Mouse (Mus musculus) stomach, embryonic 16.5 days (tissue): ENCODE results near the gene Olfr332. TPM values are rescaled to one million over a fixed set of nuclear protein-coding genes. Genes with fewer than 3 reads are reported as not detected.

Experiments
- ATAC-seq: fragments of 200-750 bp; cut with Nextera tagmentation; 2 replicates; pipeline ENCODE4 v1.8.0; 2017; ENCODE audit warnings: moderate number of reproducible peaks, moderate TSS enrichment; ENCODE audit not compliant: insufficient read depth, low FRiP score
- H3K27ac ChIP-seq: fragments of 300-500 bp; sonication (generic); 2 replicates; pipeline ENCODE4 v1.5.1; 2014; ENCODE audit warnings: low read length
- H3K27me3 ChIP-seq: fragments of 300-500 bp; sonication (generic); 2 replicates; pipeline ENCODE4 v1.6.1; 2014; ENCODE audit warnings: low read length, control low read depth, mixed read lengths; ENCODE audit not compliant: control insufficient read depth, insufficient read depth
- H3K36me3 ChIP-seq: fragments of 300-500 bp; sonication (generic); 2 replicates; pipeline ENCODE4 v1.6.1; 2014; ENCODE audit warnings: low read length; ENCODE audit not compliant: control insufficient read depth, insufficient read depth
- H3K4me1 ChIP-seq: fragments of 300-500 bp; sonication (generic); 2 replicates; pipeline ENCODE4 v1.6.1; 2014; ENCODE audit warnings: low read length, control low read depth, mixed read lengths; ENCODE audit not compliant: control insufficient read depth, insufficient read depth
- H3K4me2 ChIP-seq: fragments of 300-500 bp; sonication (generic); 2 replicates; pipeline ENCODE4 v1.6.1; 2014; ENCODE audit warnings: low read depth, low read length, mixed read lengths
- H3K4me3 ChIP-seq: fragments of 300-500 bp; sonication (generic); replicated peaks from 2 replicates; pipeline ENCODE4 v1.5.1; 2014; ENCODE audit warnings: mild to moderate bottlenecking, low read length
- H3K9ac ChIP-seq: fragments of 300-500 bp; sonication (generic); 2 replicates; pipeline ENCODE4 v1.6.1; 2014; ENCODE audit warnings: low read length
- H3K9me3 ChIP-seq: fragments of 300-500 bp; sonication (generic); replicated peaks from 2 replicates; pipeline ENCODE4 v1.6.1; 2016; ENCODE audit warnings: low read length, control low read depth; ENCODE audit not compliant: control insufficient read depth
- WGBS: fragments of 180-500 bp; shearing (Covaris S2); extraction: QIAGEN DNeasy Blood & Tissue Kit; methylation state at CpG from one replicate; pipeline ENCODE4 v1.1.7; 2014; 5-methylcytosine and 5-hydroxymethylcytosine counted together
- polyA plus RNA-seq: library from polyadenylated mRNA; unstranded; fragments of >200 nt; fragmentation: Nextera tagmentation; extraction: Ambion mirVana; gene quantifications from 2 replicates; pipeline ENCODE4 v1.2.1, GENCODE M21; 2015

The Olfr332 gene
- polyA plus RNA-seq, 1 experiment from 2014 or later = not detected

DNA sequence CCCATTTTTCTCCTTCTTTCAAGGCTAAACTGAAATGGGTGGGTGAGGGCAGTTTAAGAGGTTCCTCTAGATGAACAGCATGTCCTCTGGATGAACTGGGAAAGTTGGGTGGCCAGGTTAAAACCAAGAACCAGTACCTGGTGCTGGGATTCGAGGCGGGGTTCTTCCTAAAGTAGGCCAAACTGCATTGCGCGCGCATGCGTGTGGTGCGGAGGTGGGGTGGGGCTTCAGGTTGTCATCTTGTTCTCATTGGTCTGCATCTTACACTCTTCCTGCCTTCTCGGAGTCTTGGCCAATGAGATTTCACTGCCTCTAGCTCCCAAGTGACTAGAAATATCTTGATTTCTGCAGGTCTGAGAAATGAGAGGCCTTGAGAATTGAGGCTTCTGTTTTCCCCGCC lies 39.6 kb downstream of the Olfr332 start, which contains the start of gene Lypd9:
TSS of gene Lypd9 (minus strand) at position 165 of the 400 bp plus-strand sequence.
- Histone ChIP-seq H3K27ac (no peak within 1 kb of the TSS), H3K4me1 (no peaks in the 10 kb centered on the region), H3K9ac (no peak within 1 kb of the TSS), H3K4me3 (no peak within 1 kb of the TSS), H3K4me2 (no peak within 1 kb of the TSS), H3K27me3 (no peaks in the 10 kb centered on the region), H3K36me3 (no peaks in the 10 kb centered on the region), H3K9me3 (no peaks in the 10 kb centered on the region)
- 92% methylated on average over 9 of the region's 9 CpGs for WGBS
- ATAC-seq = no peak

Other genes starting within 250 kb of the Olfr332 start
- gene 4930438A08Rik, start 217.8 kb downstream of the Olfr332 start, polyA plus RNA-seq = 0.17 and 0.26 TPM in 2 replicates
- 28.8 and 29.9 TPM in 2 replicates for gene Zfp692, start 185.5 kb downstream of the Olfr332 start, polyA plus RNA-seq
- gene Zfp672, start 162.2 kb downstream of the Olfr332 start, polyA plus RNA-seq = 44.8 and 52.1 TPM in 2 replicates
- 29.8 and 37.1 TPM in 2 replicates for gene Sh3bp5l, start 161.8 kb downstream of the Olfr332 start, polyA plus RNA-seq
- gene Lypd8, start 113.5 kb downstream of the Olfr332 start, polyA plus RNA-seq = 213 and 226 TPM in 2 replicates
- gene 1810065E05Rik, start 71.4 kb downstream of the Olfr332 start, polyA plus RNA-seq = not detected in 2 replicates
- gene Gm12253, start 60.0 kb downstream of the Olfr332 start, polyA plus RNA-seq = not detected in 2 replicates
- gene Lypd9, start 39.6 kb downstream of the Olfr332 start, polyA plus RNA-seq = not detected in 2 replicates
- gene Olfr30, start 30.3 kb downstream of the Olfr332 start, polyA plus RNA-seq = not detected in 2 replicates
- not detected in 2 replicates for gene Olfr331, start 10.0 kb upstream of the Olfr332 start, polyA plus RNA-seq
- not detected in 2 replicates for gene Olfr330, start 42.3 kb upstream of the Olfr332 start, polyA plus RNA-seq
- gene Olfr329-ps, start 53.9 kb upstream of the Olfr332 start, polyA plus RNA-seq = not detected in 2 replicates
- gene Olfr328, start 63.1 kb upstream of the Olfr332 start, polyA plus RNA-seq = not detected in 2 replicates
- not detected in 2 replicates for gene Olfr224, start 78.0 kb upstream of the Olfr332 start, polyA plus RNA-seq
- gene Olfr325, start 85.2 kb upstream of the Olfr332 start, polyA plus RNA-seq = not detected in 2 replicates
- gene Olfr324, start 102.6 kb upstream of the Olfr332 start, polyA plus RNA-seq = not detected in 2 replicates
- gene 2210407C18Rik, start 123.5 kb upstream of the Olfr332 start, polyA plus RNA-seq = 4.2 and 15.4 TPM in 2 replicates
- gene Olfr323, start 137.9 kb upstream of the Olfr332 start, polyA plus RNA-seq = 0.17 TPM in 1 of 2 replicates, not detected in the other
- gene Trim58, start 147.9 kb upstream of the Olfr332 start, polyA plus RNA-seq = 0.66 and 0.67 TPM in 2 replicates
- not detected in 2 replicates for gene Olfr322, start 166.2 kb upstream of the Olfr332 start, polyA plus RNA-seq
- gene Olfr320, start 188.5 kb upstream of the Olfr332 start, polyA plus RNA-seq = not detected in 2 replicates
- gene Olfr319, start 206.6 kb upstream of the Olfr332 start, polyA plus RNA-seq = not detected in 2 replicates
- not detected in 2 replicates for gene Olfr318, start 231.5 kb upstream of the Olfr332 start, polyA plus RNA-seq
- gene Olfr317, start 246.7 kb upstream of the Olfr332 start, polyA plus RNA-seq = not detected in 2 replicates